Comparison of ENCODE assay signal across 8 mouse cellular contexts in genomic region chrX:48284386-48285005, GRCm38 (mm10). TPM values are rescaled to one million over a fixed set of nuclear protein-coding genes. Genes with fewer than 3 reads are reported as not detected.
DNase-seq lines count a peak whose midpoint lies in the region; ATAC-seq and TF ChIP-seq lines count a peak whose summit lies in the region.

No protein-coding gene starts in this region.

- H3K27me3 ChIP-seq in G1E (ENCODE audit: insufficient read depth, low read length), result no peaks in the 10 kb centered on the region
- no peaks in the 10 kb centered on the region for H3K27me3 ChIP-seq in forebrain, embryonic 15.5 days
- H3K27me3 ChIP-seq in hindbrain, embryonic 10.5 days (ENCODE audit: insufficient read depth, poor library complexity, severe bottlenecking), result peaks cover 32% of the 10 kb centered on the region
- H3K27me3 ChIP-seq in lung, embryonic 16.5 days (ENCODE audit: control insufficient read depth, insufficient read depth, low read depth, low read length), result no peaks in the 10 kb centered on the region

- H3K27ac ChIP-seq in forebrain, embryonic 15.5 days (replicated peaks), result peak overlapping the region; percentile 89
- H3K27ac ChIP-seq in hindbrain, embryonic 10.5 days, result peak overlapping the region; percentile 91
- peak overlapping the region; percentile 90 for H3K27ac ChIP-seq in lung, embryonic 16.5 days (ENCODE audit: low read length)

- DNase-seq in G1E (ENCODE audit: low spot score), result peak; percentile 77
- DNase-seq in c-Kit-positive CD71-positive TER-119-negative erythroid progenitor cells, embryonic 14.5 days (ENCODE audit: low read depth), result peak; percentile 70
- DNase-seq in hindbrain, embryonic 10.5 days (ENCODE audit: low spot score), result peak; percentile 87
- DNase-seq in layer of hippocampus, adult 9-11 months, result peak; percentile 88
- DNase-seq in ovary, postnatal 36 days (ENCODE audit: low spot score), result peak; percentile 75
- peak; percentile 73 to 85 for DNase-seq in thymus, postnatal 36 days

- 22% methylated on average over 36 of the region's 37 CpGs for WGBS in forebrain, embryonic 15.5 days
- 15% methylated on average over 37 of the region's 37 CpGs for WGBS in hindbrain, embryonic 10.5 days
- WGBS in lung, embryonic 16.5 days, result 18% methylated on average over 31 of the region's 37 CpGs

- no peak for TF ChIP-seq CTCF in G1E (IDR thresholded peaks at IDR 0.05; ENCODE audit: low read depth, low read length)

- peaks cover 15% of the 10 kb centered on the region; the same call in 1 of the 2 replicates for H3K4me1 ChIP-seq in G1E (ENCODE audit: insufficient read depth, low read depth, low read length)
- H3K4me1 ChIP-seq in forebrain, embryonic 15.5 days, result no peaks in the 10 kb centered on the region
- H3K4me1 ChIP-seq in hindbrain, embryonic 10.5 days (replicated peaks), result peaks cover 3% of the 10 kb centered on the region; the same call in 1 of the 2 replicates
- H3K4me1 ChIP-seq in lung, embryonic 16.5 days (replicated peaks; ENCODE audit: control insufficient read depth, insufficient read depth, low read length), result no peaks in the 10 kb centered on the region

- no peaks in the 10 kb centered on the region for H3K9me3 ChIP-seq in G1E (replicated peaks)
- H3K9me3 ChIP-seq in forebrain, embryonic 15.5 days, result no peaks in the 10 kb centered on the region
- 0 out of 2 replicates have a peak, but pooled peaks cover 5% of the 10 kb centered on the region for H3K9me3 ChIP-seq in hindbrain, embryonic 10.5 days
- H3K9me3 ChIP-seq in lung, embryonic 16.5 days (ENCODE audit: control insufficient read depth, low read length), result no peaks in the 10 kb centered on the region

- peak overlapping the region; percentile 73 for H3K4me3 ChIP-seq in G1E (ENCODE audit: low read depth, low read length)
- peak overlapping the region; percentile 49 for H3K4me3 ChIP-seq in forebrain, embryonic 15.5 days
- H3K4me3 ChIP-seq in hindbrain, embryonic 10.5 days, result peak overlapping the region; percentile 55
- peak overlapping the region; percentile 56 for H3K4me3 ChIP-seq in lung, embryonic 16.5 days (ENCODE audit: low read length)

- peak overlapping the region; percentile 69 for H3K9ac ChIP-seq in forebrain, embryonic 15.5 days (replicated peaks)
- peak overlapping the region; percentile 68 for H3K9ac ChIP-seq in lung, embryonic 16.5 days (ENCODE audit: low read length)

- peak overlapping the region; percentile 48 for H3K4me2 ChIP-seq in forebrain, embryonic 15.5 days (replicated peaks)
- peak overlapping the region; percentile 51 for H3K4me2 ChIP-seq in lung, embryonic 16.5 days (ENCODE audit: low read depth, low read length)

- ATAC-seq in G1E (ENCODE audit: extremely low read depth, insufficient number of reproducible peaks, low FRiP score, poor library complexity, severe bottlenecking), result peak; percentile 82
- ATAC-seq in forebrain, embryonic 15.5 days (replicated peaks), result peak; percentile 91
- peak; percentile 88 for ATAC-seq in lung, embryonic 16.5 days (ENCODE audit: low read depth)

- H3K36me3 ChIP-seq in G1E (replicated peaks), result peaks cover 37% of the 10 kb centered on the region
- no peaks in the 10 kb centered on the region; the same call in 1 of the 2 replicates for H3K36me3 ChIP-seq in forebrain, embryonic 15.5 days
- H3K36me3 ChIP-seq in hindbrain, embryonic 10.5 days, result peaks cover 27% of the 10 kb centered on the region
- H3K36me3 ChIP-seq in lung, embryonic 16.5 days (ENCODE audit: control insufficient read depth, insufficient read depth, low read length), result no peaks in the 10 kb centered on the region

RNA-seq across cellular contexts. Expression of gene Utp14a, which starts 27.8 kb away (rescaled TPM):
- 68.7 and 74.0 TPM in 2 replicates for total RNA-seq in G1E (2014; fragmentation: Nextera tagmentation)
- 94.0 and 113 TPM in 2 replicates for total RNA-seq in G1E (2017)
- polyA plus RNA-seq in G1E (2012), result 10.3 and 15.2 TPM in 2 replicates
- 18.7 and 19.2 TPM in 2 replicates for polyA plus RNA-seq in forebrain, embryonic 15.5 days (2015; fragmentation: Nextera tagmentation; extraction: Ambion mirVana)
- polyA plus RNA-seq in hindbrain, embryonic 10.5 days (2016; fragmentation: Nextera tagmentation; extraction: Ambion mirVana), result 14.5 and 20.0 TPM in 2 replicates
- 14.0 and 15.3 TPM in 2 replicates for polyA plus RNA-seq in lung, embryonic 16.5 days (2015; fragmentation: Nextera tagmentation; extraction: Ambion mirVana)

RNA-seq across cellular contexts. Expression of gene Bcorl1, which starts 56.7 kb away (rescaled TPM):
- 5.6 and 12.2 TPM in 2 replicates for total RNA-seq in G1E (2014; fragmentation: Nextera tagmentation)
- 2.4 and 6.0 TPM in 2 replicates for total RNA-seq in G1E (2017)
- 1.7 and 3.0 TPM in 2 replicates for polyA plus RNA-seq in G1E (2012)
- 6.5 and 7.5 TPM in 2 replicates for polyA plus RNA-seq in forebrain, embryonic 15.5 days (2015; fragmentation: Nextera tagmentation; extraction: Ambion mirVana)
- polyA plus RNA-seq in hindbrain, embryonic 10.5 days (2016; fragmentation: Nextera tagmentation; extraction: Ambion mirVana), result 4.2 and 5.4 TPM in 2 replicates
- 4.5 and 5.2 TPM in 2 replicates for polyA plus RNA-seq in lung, embryonic 16.5 days (2015; fragmentation: Nextera tagmentation; extraction: Ambion mirVana)

Comparison
In these comparisons a context has a peak if more than half of its experiments do, and no peak if none do; other contexts are left out.
1. Peak in every context shown above with its lines: DNase-seq, ATAC-seq, H3K4me3 ChIP-seq and H3K27ac ChIP-seq.